Mouse (Mus musculus) limb, embryonic 14.5 days (tissue): ENCODE results near the gene Krt77. TPM values are rescaled to one million over a fixed set of nuclear protein-coding genes. Genes with fewer than 3 reads are reported as not detected.

Experiments used
- ATAC-seq: fragments of 200-750 bp; cut with Nextera tagmentation; 2 replicates; pipeline ENCODE4 v1.8.0; 2017; ENCODE audit warnings: low read depth, moderate number of reproducible peaks, moderate TSS enrichment; ENCODE audit not compliant: low FRiP score
- DNase-seq: peaks from one replicate; pipeline ENCODE4 v3.0.0-alpha.2; 2015; ENCODE audit warnings: low spot score
- H3K27ac ChIP-seq: fragments of 300-500 bp; sonication (generic); replicated peaks from 2 replicates; pipeline ENCODE4 v1.5.1; 2014; ENCODE audit warnings: low read depth, mild to moderate bottlenecking, low read length, moderate library complexity, mixed read lengths
- H3K27me3 ChIP-seq: fragments of 300-500 bp; sonication (generic); 2 replicates; pipeline ENCODE4 v1.6.1; 2014; ENCODE audit warnings: low read length, mixed read lengths; ENCODE audit not compliant: control insufficient read depth, insufficient read depth
- H3K36me3 ChIP-seq: fragments of 300-500 bp; sonication (generic); 2 replicates; pipeline ENCODE4 v1.6.1; 2014; ENCODE audit warnings: mild to moderate bottlenecking, low read length, moderate library complexity, mixed read lengths; ENCODE audit not compliant: control insufficient read depth, insufficient read depth
- H3K4me1 ChIP-seq: fragments of 300-500 bp; sonication (generic); 2 replicates; pipeline ENCODE4 v1.6.1; 2014; ENCODE audit warnings: antibody characterized with exemption, low read length, mixed read lengths; ENCODE audit not compliant: control insufficient read depth, insufficient read depth
- H3K4me2 ChIP-seq: fragments of 300-500 bp; sonication (generic); replicated peaks from 2 replicates; pipeline ENCODE4 v1.6.1; 2014; ENCODE audit warnings: low read depth, mild to moderate bottlenecking, low read length, moderate library complexity; ENCODE audit not compliant: severe bottlenecking
- H3K4me3 ChIP-seq: fragments of 300-500 bp; sonication (generic); replicated peaks from 2 replicates; pipeline ENCODE4 v1.5.1; 2014; ENCODE audit warnings: low read length
- H3K9ac ChIP-seq: fragments of 300-500 bp; sonication (generic); 2 replicates; pipeline ENCODE4 v1.6.1; 2014; ENCODE audit warnings: mild to moderate bottlenecking, low read depth, low read length, moderate library complexity; ENCODE audit not compliant: severe bottlenecking
- H3K9me3 ChIP-seq: fragments of 300-500 bp; sonication (generic); 2 replicates; pipeline ENCODE4 v1.6.1; 2016; ENCODE audit warnings: low read length; ENCODE audit not compliant: control insufficient read depth
- POLR2A ChIP-seq: fragments of 200-500 bp; IDR thresholded peaks from 2 replicates; pipeline ENCODE4 v1.8.0; 2012; ENCODE audit warnings: inconsistent platforms, mild to moderate bottlenecking, moderate library complexity, borderline replicate concordance; ENCODE audit not compliant: insufficient read depth, insufficient read length; ENCODE audit errors: extremely low read depth
- WGBS: fragments of 180-500 bp; shearing (Covaris S2); extraction: QIAGEN DNeasy Blood & Tissue Kit; methylation state at CpG from one replicate; pipeline ENCODE4 v1.1.7; 2014; 5-methylcytosine and 5-hydroxymethylcytosine counted together
- microRNA-seq: library from miRNA; unstranded; fragments of <30 nt; microRNA quantifications from one replicate; pipeline ENCODE4, GENCODE M21; 2016
- polyA plus RNA-seq, 2 experiments: library from polyadenylated mRNA; depleted of rRNA in 1 of 2; stranded (reverse) in 1 of 2; unstranded in 1 of 2; fragments of >200 nt; fragmentation: Nextera tagmentation in 1 of 2; extraction: Ambion mirVana in 1 of 2; gene quantifications; 2 replicates each; pipeline versions ENCODE4 v1.2.1 to v1.2.3; 2012 to 2014

Krt77 gene
- polyA plus RNA-seq, 2 experiments: 19.9 to 32.8 TPM

DNA sequence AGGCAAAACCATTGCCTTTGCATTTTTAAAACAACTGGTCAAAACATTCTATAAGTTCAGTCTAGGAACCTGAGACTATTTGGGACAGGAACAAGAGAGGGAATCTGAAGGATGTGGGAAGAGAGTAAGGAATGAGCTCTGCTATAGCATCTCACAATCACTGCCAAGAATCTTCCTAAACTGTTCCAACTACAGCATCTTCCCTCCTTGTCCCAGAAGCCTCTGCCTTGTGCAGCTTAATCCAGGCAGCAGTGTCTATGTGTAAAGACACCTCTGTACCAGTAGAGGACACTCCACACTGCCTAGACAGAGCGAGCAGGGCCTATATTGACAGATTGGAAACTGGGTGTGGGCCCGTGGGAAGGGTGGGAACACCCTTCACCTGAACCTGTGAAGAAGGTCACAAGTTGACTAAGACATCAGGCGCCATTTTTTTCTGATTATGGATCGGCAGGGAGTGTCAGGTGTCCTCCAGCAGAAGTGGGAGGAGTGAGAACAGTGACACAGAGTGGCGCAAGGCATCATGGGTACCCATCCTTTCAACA, 34.6 kb downstream of the Krt77 start:
- Histone ChIP-seq H3K9ac (no peak overlapping the region), H3K27ac (no peak overlapping the region), H3K4me2 (no peak overlapping the region), H3K4me3 (no peak overlapping the region), H3K9me3 (no peaks in the 10 kb centered on the region), H3K36me3 (no peaks in the 10 kb centered on the region), H3K27me3 (no peaks in the 10 kb centered on the region), H3K4me1 (no peaks in the 10 kb centered on the region)
- DNase-seq (no peak), ATAC-seq (no peak)
- WGBS: 63% methylated on average over 5 of the region's 5 CpGs
- TF ChIP-seq POLR2A: no peak

DNA sequence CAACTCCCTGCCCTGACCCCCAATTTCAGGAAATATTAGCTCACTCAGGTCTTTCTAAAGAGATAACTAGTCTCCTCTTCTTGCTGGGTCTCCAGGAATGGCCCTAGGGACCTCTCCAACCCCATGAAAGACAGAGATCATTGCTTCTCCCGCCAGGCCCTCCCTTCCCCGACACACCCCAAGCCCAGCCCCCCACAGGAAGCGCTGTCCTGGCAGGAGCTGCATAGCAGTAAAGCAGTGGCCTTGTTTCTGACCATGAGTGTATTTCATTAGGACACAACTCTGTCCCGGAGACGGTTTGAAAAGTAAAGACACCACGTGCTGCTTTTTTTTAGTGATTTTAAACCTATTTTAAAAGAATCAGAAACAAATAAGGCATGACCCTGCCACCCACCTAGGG, 36.4 kb downstream of the Krt77 start:
- 29% methylated on average over 6 of the region's 6 CpGs for whole genome bisulfite sequencing
- DNase-seq (no peak), ATAC-seq (no peak)
- H3K4me2 ChIP-seq: no peak overlapping the region
- no peaks in the 10 kb centered on the region for H3K9me3 ChIP-seq
- H3K4me3 ChIP-seq: no peak overlapping the region
- TF ChIP-seq POLR2A: no peak
- H3K4me1 ChIP-seq: no peaks in the 10 kb centered on the region
- H3K36me3 ChIP-seq: no peaks in the 10 kb centered on the region
- H3K9ac ChIP-seq: no peak overlapping the region
- no peak overlapping the region for H3K27ac ChIP-seq
- H3K27me3 ChIP-seq: no peaks in the 10 kb centered on the region

DNA sequence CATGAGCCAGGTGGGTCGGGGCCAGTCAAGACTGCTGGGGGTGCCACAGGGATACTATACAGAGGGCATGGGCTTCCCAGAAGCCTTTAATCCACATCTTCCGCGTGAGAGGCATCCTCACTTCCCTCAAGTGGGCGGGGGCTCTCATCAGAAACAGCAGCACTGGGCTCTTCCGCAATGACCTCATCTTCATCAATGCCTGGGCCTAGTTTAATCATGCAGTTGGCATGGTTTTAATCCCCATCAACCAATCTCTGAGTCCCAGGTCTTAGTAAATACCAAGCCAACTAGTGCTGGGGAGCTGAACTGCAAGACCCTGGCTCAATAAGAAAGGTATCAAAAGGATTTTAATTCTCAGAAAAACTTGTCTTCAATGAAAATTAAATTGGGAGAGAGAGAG, 40.1 kb downstream of the Krt77 start:
- H3K27ac ChIP-seq: no peak overlapping the region
- no peaks in the 10 kb centered on the region for H3K27me3 ChIP-seq
- DNase-seq: no peak
- WGBS: 70% methylated on average over 5 of the region's 5 CpGs
- no peak for TF ChIP-seq POLR2A
- no peaks in the 10 kb centered on the region for H3K9me3 ChIP-seq
- H3K36me3 ChIP-seq: no peaks in the 10 kb centered on the region
- no peak overlapping the region for H3K4me3 ChIP-seq
- no peak overlapping the region for H3K9ac ChIP-seq
- no peak overlapping the region for H3K4me2 ChIP-seq
- no peak for ATAC-seq
- H3K4me1 ChIP-seq: no peaks in the 10 kb centered on the region

DNA sequence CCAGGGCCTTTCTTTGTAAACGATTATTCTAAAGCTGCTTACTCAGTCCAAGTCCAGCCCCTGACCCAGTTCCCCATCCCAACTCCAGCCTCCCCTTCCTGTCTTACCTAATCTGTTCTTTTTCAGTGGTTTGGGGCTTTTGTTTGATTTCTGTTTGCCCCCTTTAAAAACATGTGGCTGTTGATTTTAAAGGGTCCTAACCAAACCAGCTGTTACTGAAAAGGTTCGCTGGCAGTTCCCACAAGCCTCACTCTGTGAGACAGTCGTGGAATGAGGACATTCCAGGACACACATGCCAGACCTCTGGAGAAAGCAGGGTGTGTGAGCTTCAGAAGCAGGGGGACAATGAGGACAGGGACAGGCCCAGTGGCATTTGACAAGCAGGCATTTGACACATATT, 47.7 kb downstream of the Krt77 start:
- ATAC-seq (no peak), DNase-seq (no peak)
- no peaks in the 10 kb centered on the region for H3K27me3 ChIP-seq
- no peak overlapping the region for H3K4me2 ChIP-seq
- WGBS: 14% methylated on average over 3 of the region's 3 CpGs
- H3K9ac ChIP-seq: no peak overlapping the region
- no peak for TF ChIP-seq POLR2A
- H3K27ac ChIP-seq: no peak overlapping the region
- H3K4me3 ChIP-seq: no peak overlapping the region
- H3K9me3 ChIP-seq: no peaks in the 10 kb centered on the region
- H3K4me1 ChIP-seq: peaks cover 6% of the 10 kb centered on the region; the same call in 1 of the 2 replicates
- H3K36me3 ChIP-seq: no peaks in the 10 kb centered on the region

DNA sequence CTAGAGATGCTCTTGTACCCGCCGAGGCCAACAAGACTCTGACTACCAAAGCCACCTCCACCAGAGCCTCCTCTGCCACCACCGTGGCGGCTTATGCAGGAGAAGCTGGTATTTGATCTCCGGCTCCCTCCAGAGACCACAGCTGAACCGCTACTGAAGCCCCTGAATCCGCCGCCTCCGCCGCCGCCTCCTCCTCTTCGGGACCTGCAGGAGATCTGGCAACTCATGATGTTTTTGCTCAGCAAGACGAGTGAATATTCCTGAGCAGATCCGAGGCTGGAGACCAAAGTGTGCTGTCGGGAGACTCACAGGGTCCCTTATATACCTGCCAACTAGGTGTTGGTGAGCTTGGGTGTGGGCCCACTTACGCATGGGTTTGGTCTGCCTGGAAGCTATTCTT, 51.6 kb downstream of the Krt77 start, which contains the start of gene Krt2:
Krt2 (minus strand) TSS at position 295 of the 400 bp plus-strand sequence.
- ATAC-seq (no peak), DNase-seq (no peak)
- Histone ChIP-seq H3K4me1 (no peaks in the 10 kb centered on the region), H3K36me3 (no peaks in the 10 kb centered on the region), H3K4me3 (no peak within 1 kb of the TSS), H3K9ac (no peak within 1 kb of the TSS), H3K27ac (no peak within 1 kb of the TSS), H3K4me2 (no peak within 1 kb of the TSS), H3K27me3 (no peaks in the 10 kb centered on the region), H3K9me3 (no peaks in the 10 kb centered on the region)
- TF ChIP-seq POLR2A: no peak
- WGBS: 78% methylated on average over 16 of the region's 16 CpGs

Small RNA genes lying within 50 kb of the gene (microRNA-seq; reads per million reads assigned to microRNA genes)
- gene Gm44356: not detected

Other genes with a start within 250 kb of the Krt77 start
- gene Gm5414, start 241.5 kb downstream of the Krt77 start, polyA plus RNA-seq (2012; rRNA removed): not detected in 2 replicates
- not detected in 2 replicates for gene Gm5414, start 241.5 kb downstream of the Krt77 start, polyA plus RNA-seq (2014; fragmentation: Nextera tagmentation; extraction: Ambion mirVana)
- gene Gm5478, start 222.3 kb downstream of the Krt77 start, polyA plus RNA-seq (2012; rRNA removed): not detected in 2 replicates
- not detected in 2 replicates for gene Gm5478, start 222.3 kb downstream of the Krt77 start, polyA plus RNA-seq (2014; fragmentation: Nextera tagmentation; extraction: Ambion mirVana)
- not detected in 2 replicates for gene Krt6b, start 189.4 kb downstream of the Krt77 start, polyA plus RNA-seq (2012; rRNA removed)
- gene Krt6b, start 189.4 kb downstream of the Krt77 start, polyA plus RNA-seq (2014; fragmentation: Nextera tagmentation; extraction: Ambion mirVana): not detected in 2 replicates
- 5.0 and 8.0 TPM in 2 replicates for gene Krt6a, start 175.4 kb downstream of the Krt77 start, polyA plus RNA-seq (2012; rRNA removed)
- 14.0 and 26.5 TPM in 2 replicates for gene Krt6a, start 175.4 kb downstream of the Krt77 start, polyA plus RNA-seq (2014; fragmentation: Nextera tagmentation; extraction: Ambion mirVana)
- gene Krt5, start 156.8 kb downstream of the Krt77 start, polyA plus RNA-seq (2012; rRNA removed): 322 and 422 TPM in 2 replicates
- 204 and 215 TPM in 2 replicates for gene Krt5, start 156.8 kb downstream of the Krt77 start, polyA plus RNA-seq (2014; fragmentation: Nextera tagmentation; extraction: Ambion mirVana)
- 0.03 and 0.04 TPM in 2 replicates for gene Krt71, start 126.6 kb downstream of the Krt77 start, polyA plus RNA-seq (2012; rRNA removed)
- gene Krt71, start 126.6 kb downstream of the Krt77 start, polyA plus RNA-seq (2014; fragmentation: Nextera tagmentation; extraction: Ambion mirVana): not detected in 2 replicates
- gene Krt72, start 83.2 kb downstream of the Krt77 start, polyA plus RNA-seq (2012; rRNA removed): 0.15 and 0.36 TPM in 2 replicates
- gene Krt72, start 83.2 kb downstream of the Krt77 start, polyA plus RNA-seq (2014; fragmentation: Nextera tagmentation; extraction: Ambion mirVana): 0.40 and 1.0 TPM in 2 replicates
- gene Krt73, start 67.4 kb downstream of the Krt77 start, polyA plus RNA-seq (2012; rRNA removed): 0.03 and 0.04 TPM in 2 replicates
- gene Krt73, start 67.4 kb downstream of the Krt77 start, polyA plus RNA-seq (2014; fragmentation: Nextera tagmentation; extraction: Ambion mirVana): not detected in 2 replicates
- 0.37 and 0.45 TPM in 2 replicates for gene Krt2, start 51.5 kb downstream of the Krt77 start, polyA plus RNA-seq (2012; rRNA removed)
- gene Krt2, start 51.5 kb downstream of the Krt77 start, polyA plus RNA-seq (2014; fragmentation: Nextera tagmentation; extraction: Ambion mirVana): 0.34 and 0.46 TPM in 2 replicates
- 149 and 235 TPM in 2 replicates for gene Krt1, start 18.9 kb downstream of the Krt77 start, polyA plus RNA-seq (2012; rRNA removed)
- 167 and 206 TPM in 2 replicates for gene Krt1, start 18.9 kb downstream of the Krt77 start, polyA plus RNA-seq (2014; fragmentation: Nextera tagmentation; extraction: Ambion mirVana)
- not detected in 2 replicates for gene Krt76, start 23.2 kb upstream of the Krt77 start, polyA plus RNA-seq (2012; rRNA removed)
- 0.08 TPM in 1 of 2 replicates, not detected in the other for gene Krt76, start 23.2 kb upstream of the Krt77 start, polyA plus RNA-seq (2014; fragmentation: Nextera tagmentation; extraction: Ambion mirVana)
- 27.0 and 51.0 TPM in 2 replicates for gene Krt4, start 55.0 kb upstream of the Krt77 start, polyA plus RNA-seq (2012; rRNA removed)
- gene Krt4, start 55.0 kb upstream of the Krt77 start, polyA plus RNA-seq (2014; fragmentation: Nextera tagmentation; extraction: Ambion mirVana): 180 and 268 TPM in 2 replicates
- gene Krt79, start 70.6 kb upstream of the Krt77 start, polyA plus RNA-seq (2012; rRNA removed): 0.18 and 0.23 TPM in 2 replicates
- 0.29 and 0.51 TPM in 2 replicates for gene Krt79, start 70.6 kb upstream of the Krt77 start, polyA plus RNA-seq (2014; fragmentation: Nextera tagmentation; extraction: Ambion mirVana)
- 0.04 and 0.09 TPM in 2 replicates for gene Krt78, start 84.6 kb upstream of the Krt77 start, polyA plus RNA-seq (2012; rRNA removed)
- gene Krt78, start 84.6 kb upstream of the Krt77 start, polyA plus RNA-seq (2014; fragmentation: Nextera tagmentation; extraction: Ambion mirVana): 0.08 and 0.22 TPM in 2 replicates
- gene Krt8, start 134.8 kb upstream of the Krt77 start, polyA plus RNA-seq (2012; rRNA removed): 3.7 and 7.9 TPM in 2 replicates
- gene Krt8, start 134.8 kb upstream of the Krt77 start, polyA plus RNA-seq (2014; fragmentation: Nextera tagmentation; extraction: Ambion mirVana): 13.2 and 19.8 TPM in 2 replicates
- gene Krt18, start 158.5 kb upstream of the Krt77 start, polyA plus RNA-seq (2012; rRNA removed): 5.9 and 7.6 TPM in 2 replicates
- 16.4 and 22.3 TPM in 2 replicates for gene Krt18, start 158.5 kb upstream of the Krt77 start, polyA plus RNA-seq (2014; fragmentation: Nextera tagmentation; extraction: Ambion mirVana)
- 165 and 199 TPM in 2 replicates for gene Eif4b, start 204.1 kb upstream of the Krt77 start, polyA plus RNA-seq (2012; rRNA removed)
- 133 and 134 TPM in 2 replicates for gene Eif4b, start 204.1 kb upstream of the Krt77 start, polyA plus RNA-seq (2014; fragmentation: Nextera tagmentation; extraction: Ambion mirVana)
- gene Tns2, start 230.7 kb upstream of the Krt77 start, polyA plus RNA-seq (2012; rRNA removed): 114 and 134 TPM in 2 replicates
- gene Tns2, start 230.7 kb upstream of the Krt77 start, polyA plus RNA-seq (2014; fragmentation: Nextera tagmentation; extraction: Ambion mirVana): 62.5 and 66.3 TPM in 2 replicates